In genomic region chr12:17545107-17545571, GRCm38 (mm10) we compare ENCODE assay signal across 8 mouse cellular contexts. TPM values are rescaled to one million over a fixed set of nuclear protein-coding genes. Genes with fewer than 3 reads are reported as not detected.
DNase-seq lines count a peak whose midpoint lies in the region; ATAC-seq lines count a peak whose summit lies in the region.

No protein-coding gene starts in this region.

- H3K36me3 ChIP-seq in lung, embryonic 15.5 days: peaks cover 27% of the 10 kb centered on the region
- H3K36me3 ChIP-seq in forebrain, embryonic 12.5 days (replicated peaks): peaks cover 33% of the 10 kb centered on the region
- H3K36me3 ChIP-seq in limb, embryonic 10.5 days: peaks cover 36% of the 10 kb centered on the region

- peak overlapping the region; percentile 84 for H3K27ac ChIP-seq in lung, embryonic 15.5 days
- peak overlapping the region; percentile 93 for H3K27ac ChIP-seq in forebrain, embryonic 12.5 days
- peak overlapping the region; percentile 99 for H3K27ac ChIP-seq in limb, embryonic 10.5 days

- H3K4me3 ChIP-seq in lung, embryonic 15.5 days: peak overlapping the region; percentile 96
- H3K4me3 ChIP-seq in forebrain, embryonic 12.5 days (replicated peaks): peak overlapping the region; percentile 87
- peak overlapping the region; percentile 93 for H3K4me3 ChIP-seq in limb, embryonic 10.5 days

- H3K9ac ChIP-seq in lung, embryonic 15.5 days: peak overlapping the region; percentile 86
- peak overlapping the region; percentile 85 for H3K9ac ChIP-seq in forebrain, embryonic 12.5 days

- DNase-seq in lung, postnatal 10 days: no peak
- peak; percentile 45 for DNase-seq in adipocyte (ENCODE audit: low spot score)
- DNase-seq in limb, embryonic 10.5 days (ENCODE audit: low spot score): peak; percentile 79
- peak; percentile 78 for DNase-seq in neural tube, embryonic 10.5 days (ENCODE audit: extremely low spot score, low spot score)
- no peak for DNase-seq in urinary bladder, adult 18-20 months (ENCODE audit: low spot score in 2 of 2)
- DNase-seq in adrenal gland, adult 18-20 months (ENCODE audit: low spot score in 2 of 2): no peak

- H3K27me3 ChIP-seq in lung, embryonic 15.5 days: no peaks in the 10 kb centered on the region
- H3K27me3 ChIP-seq in forebrain, embryonic 12.5 days: no peaks in the 10 kb centered on the region
- no peaks in the 10 kb centered on the region for H3K27me3 ChIP-seq in limb, embryonic 10.5 days (ENCODE audit: low read depth, poor library complexity, severe bottlenecking)

- ATAC-seq in lung, embryonic 15.5 days (ENCODE audit: borderline replicate concordance, extremely low read depth, low FRiP score, low TSS enrichment): peak; percentile 59
- peak; percentile 59 for ATAC-seq in forebrain, embryonic 12.5 days (ENCODE audit: low FRiP score)

- WGBS in lung, embryonic 15.5 days: under 1% methylated on average over 36 of the region's 40 CpGs
- WGBS in forebrain, embryonic 12.5 days: 0% methylated on average over 30 of the region's 40 CpGs
- WGBS in limb, embryonic 10.5 days: under 1% methylated on average over 40 of the region's 40 CpGs

- H3K9me3 ChIP-seq in lung, embryonic 15.5 days: no peaks in the 10 kb centered on the region
- no peaks in the 10 kb centered on the region for H3K9me3 ChIP-seq in forebrain, embryonic 12.5 days
- H3K9me3 ChIP-seq in limb, embryonic 10.5 days (replicated peaks): no peaks in the 10 kb centered on the region

- H3K4me2 ChIP-seq in lung, embryonic 15.5 days: peak overlapping the region; percentile 64
- H3K4me2 ChIP-seq in forebrain, embryonic 12.5 days: peak overlapping the region; percentile 66

- peaks cover 9% of the 10 kb centered on the region; the same call in 1 of the 2 replicates for H3K4me1 ChIP-seq in lung, embryonic 15.5 days
- H3K4me1 ChIP-seq in forebrain, embryonic 12.5 days: peaks cover 16% of the 10 kb centered on the region
- peaks cover 12% of the 10 kb centered on the region for H3K4me1 ChIP-seq in limb, embryonic 10.5 days

RNA-seq across cellular contexts. Expression of gene Odc1, which starts 0.5 kb away (rescaled TPM):
- polyA plus RNA-seq in lung, embryonic 15.5 days (2015; fragmentation: Nextera tagmentation; extraction: Ambion mirVana): 192 and 214 TPM in 2 replicates
- polyA plus RNA-seq in forebrain, embryonic 12.5 days (2016; fragmentation: Nextera tagmentation; extraction: Ambion mirVana): 291 and 318 TPM in 2 replicates
- 289 and 351 TPM in 2 replicates for polyA plus RNA-seq in limb, embryonic 10.5 days (2016; fragmentation: Nextera tagmentation; extraction: Ambion mirVana)
- 100 to 1,000 TPM; 331 to 566 TPM for total RNA-seq in adrenal gland, adult 18-20 months (2021)

Comparison
In these comparisons a context has a peak if more than half of its experiments do, and no peak if none do; other contexts are left out.
1. DNase-seq: peak in adipocyte (single experiment), limb, embryonic 10.5 days (single experiment) and neural tube, embryonic 10.5 days (single experiment); none in lung, postnatal 10 days (single experiment), urinary bladder, adult 18-20 months (0 of 2) and adrenal gland, adult 18-20 months (0 of 2).
2. Peak in every context shown above with its lines, with median percentiles within 50 percentile points of each other: H3K27ac ChIP-seq and H3K4me3 ChIP-seq.